In the genomic region with DNA sequence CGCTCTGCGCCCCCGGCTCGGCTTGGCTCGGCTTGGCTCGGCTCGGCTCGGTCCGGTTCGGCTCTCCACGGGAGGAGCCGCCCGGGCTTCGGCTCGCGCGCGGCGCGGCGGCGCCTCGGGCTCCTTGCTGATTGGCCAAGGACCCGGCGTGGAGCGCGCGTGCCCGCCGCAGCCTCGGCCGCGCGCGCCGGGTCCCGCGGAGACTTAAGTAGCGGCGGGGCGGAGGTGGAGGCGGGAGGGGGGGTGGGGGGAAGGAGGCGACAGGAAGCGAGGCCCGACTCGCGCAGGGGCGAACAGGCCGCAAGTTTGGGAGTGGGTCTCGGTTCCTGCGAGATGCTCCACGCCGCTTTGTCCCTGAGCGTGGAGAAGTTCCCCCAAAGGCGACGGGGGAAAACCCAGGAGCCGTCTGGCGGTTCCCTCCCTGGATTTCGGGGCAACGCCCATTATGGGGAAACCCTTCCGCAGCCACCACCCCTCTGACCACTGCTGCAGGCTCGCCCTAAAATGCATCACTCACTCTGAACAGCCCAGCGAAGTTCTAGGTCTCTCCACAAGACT, we compare ENCODE assay signal across 8 mouse cellular contexts. TPM values are rescaled to one million over a fixed set of nuclear protein-coding genes. Genes with fewer than 3 reads are reported as not detected.
DNase-seq lines count a peak whose midpoint lies in the region; ATAC-seq and TF ChIP-seq lines count a peak whose summit lies in the region.

A gene (minus strand): TSS at position 133 of the 558 bp plus-strand sequence.

- no peaks in the 10 kb centered on the region for H3K27me3 ChIP-seq in hindbrain, postnatal 0 days (ENCODE audit: insufficient read depth, low read length)

- no peak; the same call in 1 of the 2 replicates for TF ChIP-seq POLR2A in cortical plate, adult 2 months (IDR thresholded peaks at IDR 0.05; ENCODE audit: extremely low read depth, insufficient read depth, low read length)

- peak; percentile 92 for ATAC-seq in hindbrain, postnatal 0 days
- ATAC-seq in megakaryocyte progenitor cell, adult 5-6 weeks (replicated peaks; ENCODE audit: poor library complexity) = peak; percentile 64

- H3K4me2 ChIP-seq in hindbrain, postnatal 0 days (ENCODE audit: low read depth, low read length) = peak within 1 kb of the TSS; percentile 84

- no peaks in the 10 kb centered on the region for H3K9me3 ChIP-seq in hindbrain, postnatal 0 days (ENCODE audit: low read length)

- peak within 1 kb of the TSS; percentile 91 for H3K9ac ChIP-seq in hindbrain, postnatal 0 days (replicated peaks; ENCODE audit: low read length)

- peak within 1 kb of the TSS; percentile 99 for H3K27ac ChIP-seq in cortical plate, adult 2 months (ENCODE audit: insufficient read depth, low read length)
- peak within 1 kb of the TSS; percentile 76 for H3K27ac ChIP-seq in hindbrain, postnatal 0 days

- peak within 1 kb of the TSS; percentile 97 for H3K4me3 ChIP-seq in cortical plate, adult 2 months (ENCODE audit: insufficient read depth, low read length)
- H3K4me3 ChIP-seq in hindbrain, postnatal 0 days (ENCODE audit: low read length) = peak within 1 kb of the TSS; percentile 60

- no peak for TF ChIP-seq CTCF in cortical plate, adult 2 months (IDR thresholded peaks at IDR 0.05; ENCODE audit: extremely low read depth, insufficient read depth, low read length)
- TF ChIP-seq CTCF in hindbrain, postnatal 0 days (IDR thresholded peaks at IDR 0.05; ENCODE audit: low read depth) = no peak

- WGBS in hindbrain, postnatal 0 days = under 1% methylated on average over 52 of the region's 63 CpGs

- no peaks in the 10 kb centered on the region for H3K36me3 ChIP-seq in hindbrain, postnatal 0 days (ENCODE audit: insufficient read depth, low read length)

- DNase-seq in adrenal gland, adult (ENCODE audit: inconsistent age in 2 of 2, low spot score in 1 of 2) = peak; percentile 90 to 93
- peak; percentile 59 to 78 for DNase-seq in gastrocnemius, adult 8-10 months (ENCODE audit: low spot score in 2 of 2)
- peak; percentile 96 for DNase-seq in hindbrain, postnatal 0 days (ENCODE audit: low spot score)
- DNase-seq in left cerebral cortex, postnatal 10 days (ENCODE audit: extremely low spot score in 1 of 2, low spot score in 2 of 2) = peak; percentile 81 to 92
- peak; percentile 90 to 92 for DNase-seq in right cerebral cortex, postnatal 10 days (ENCODE audit: low spot score in 2 of 2)
- peak; percentile 80 for DNase-seq in urinary bladder, postnatal 25 days (ENCODE audit: low spot score)

- peaks cover 4% of the 10 kb centered on the region; the same call in 1 of the 2 replicates for H3K4me1 ChIP-seq in cortical plate, adult 2 months (ENCODE audit: control insufficient read depth, insufficient read depth, low read length)
- H3K4me1 ChIP-seq in hindbrain, postnatal 0 days (ENCODE audit: insufficient read depth, low read length) = no peaks in the 10 kb centered on the region

- intact Hi-C loops in left cerebral cortex, postnatal 10 days (cut with DNase I) = no loop called here

RNA-seq across cellular contexts. Expression of the gene that starts here (rescaled TPM):
- 274 and 276 TPM in 2 replicates for polyA plus RNA-seq in cortical plate, adult 2 months (2012; rRNA removed)
- 1 to 10 TPM; 2.0 to 3.4 (median 3.1) TPM for total RNA-seq in gastrocnemius, adult 8-10 months (2022)
- 82.0 and 112 TPM in 2 replicates for total RNA-seq in hindbrain, postnatal 0 days (2014; rRNA removed)
- 61.8 and 65.3 TPM in 2 replicates for polyA plus RNA-seq in hindbrain, postnatal 0 days (2015; fragmentation: Nextera tagmentation; extraction: Ambion mirVana)
- 100 to 1,000 TPM; 182 to 192 TPM for total RNA-seq in left cerebral cortex, postnatal 10 days (2021)
- 29.4 and 30.7 TPM in 2 replicates for total RNA-seq in megakaryocyte progenitor cell, adult 5-6 weeks (2015)
- total RNA-seq in megakaryocyte progenitor cell, adult 5-6 weeks (2017) = 23.2 and 34.3 TPM in 2 replicates

Comparison
In these comparisons a context has a peak if more than half of its experiments do, and no peak if none do; other contexts are left out.
1. Peak in every context shown above with its lines: DNase-seq, ATAC-seq, H3K4me3 ChIP-seq and H3K27ac ChIP-seq.
2. RNA of the gene that starts here (total RNA-seq): 182 to 192 TPM in left cerebral cortex, postnatal 10 days, 82.0 to 112 TPM in hindbrain, postnatal 0 days and 23.2 to 34.3 TPM in megakaryocyte progenitor cell, adult 5-6 weeks; 2.0 to 3.4 TPM in gastrocnemius, adult 8-10 months; every median in the first group is over 4 times any median in the second.